Mouse (Mus musculus): ENCODE measurements at regions not wholly inside any gene's neighbourhood (a gene's known extent, or its start where the extent isn't known, plus 50 kb on each side); places are given as distances from the start of the nearest gene placed in this dataset.
A peak's percentile ranks its signal among the peaks of the same experiment; 100 is the strongest.

DNA sequence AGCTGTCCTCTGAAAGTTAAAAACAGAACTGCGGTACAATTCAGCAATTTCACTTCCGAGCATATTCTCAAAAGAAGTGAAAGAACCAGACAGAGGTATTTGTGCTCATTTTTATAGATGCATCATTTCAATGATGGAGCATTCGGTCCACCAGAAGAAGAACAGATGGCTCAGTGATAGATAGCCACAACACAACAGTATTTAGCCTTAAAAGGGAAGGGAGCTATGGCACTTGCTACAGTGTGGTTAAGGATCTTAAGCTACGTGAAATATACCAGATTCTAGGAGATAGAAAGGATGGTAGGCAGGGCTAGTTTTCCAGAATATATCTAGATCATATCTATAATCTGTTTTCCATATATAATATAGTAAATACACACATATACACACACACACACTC lies 77.5 kb upstream of the Gadd45a start:
- no peak for DNase-seq (ENCODE audit: low read depth, low spot score)

DNA sequence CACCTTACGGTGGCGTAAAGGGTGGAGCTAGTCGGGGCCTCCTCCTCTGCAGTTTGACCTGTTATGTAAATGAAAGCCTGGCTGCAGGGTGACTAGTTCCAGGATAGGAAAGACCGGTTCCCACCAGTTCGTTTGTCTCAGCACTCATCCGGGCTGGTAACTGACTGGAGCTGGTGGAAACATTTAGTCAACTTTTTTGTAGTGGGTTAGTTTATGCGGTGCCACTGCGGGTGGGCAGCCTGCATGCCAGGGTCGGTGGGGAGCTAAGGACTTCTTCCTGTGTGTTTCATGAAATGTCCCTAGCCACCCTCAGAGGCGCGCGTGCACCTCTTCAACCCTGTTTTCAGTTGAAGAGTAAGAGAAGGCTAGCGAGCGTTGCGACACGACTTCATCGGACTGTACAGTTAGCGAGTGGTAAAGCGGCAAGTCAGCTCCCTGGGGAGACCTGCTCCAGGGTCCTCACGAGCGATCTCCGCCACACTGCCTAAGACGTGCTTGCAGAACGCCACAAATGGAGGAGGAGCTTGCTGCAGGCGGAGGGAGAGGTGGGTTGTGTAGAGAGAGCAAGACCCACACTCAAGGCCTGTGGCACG lies 76.5 kb upstream of the Gadd45a start:
- DNase-seq (ENCODE audit: low read depth, low spot score) = peak; percentile 76

DNA sequence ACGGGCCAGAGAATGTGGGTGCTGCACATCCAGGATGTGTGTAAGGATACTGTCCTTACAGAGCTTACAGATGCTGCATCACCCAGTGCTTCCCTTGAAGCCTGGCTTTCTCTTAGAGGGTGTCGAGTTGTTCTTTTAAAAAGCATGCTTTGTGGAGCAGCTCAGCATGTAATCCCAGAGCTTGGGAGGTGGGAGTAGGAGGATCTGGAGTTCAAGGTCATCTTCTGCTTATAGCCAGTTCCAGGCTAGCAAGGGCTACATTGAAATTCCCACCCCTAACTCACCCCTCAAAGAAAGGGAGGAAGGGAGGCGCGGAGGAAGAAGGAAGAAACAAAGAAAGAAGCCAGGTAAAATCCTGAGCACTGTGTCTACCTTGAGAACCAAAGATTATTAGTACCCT lies 76.0 kb upstream of the Gadd45a start:
- peak; percentile 46 for DNase-seq (ENCODE audit: low read depth, low spot score)

DNA sequence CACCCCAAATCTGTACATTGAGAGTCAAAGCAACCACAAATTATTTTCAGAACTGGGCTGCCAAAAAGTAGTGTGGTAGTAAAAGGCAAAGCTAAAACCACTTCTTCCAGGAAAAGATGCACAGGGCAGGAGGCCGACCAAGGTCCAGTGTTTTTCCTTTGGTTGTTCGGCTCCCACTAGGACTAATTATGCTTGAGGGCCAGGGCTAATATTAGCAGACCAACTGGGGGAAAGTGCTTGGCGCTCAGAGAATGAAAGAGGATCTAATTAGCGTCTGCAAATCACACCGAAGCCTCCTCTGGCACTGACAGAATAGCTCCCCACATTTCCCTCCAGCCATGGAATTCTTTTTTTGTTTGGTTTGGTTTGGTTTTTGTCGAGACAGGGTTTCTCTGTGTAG lies 75.1 kb upstream of the Gadd45a start:
- DNase-seq (ENCODE audit: low read depth, low spot score) = no peak

DNA sequence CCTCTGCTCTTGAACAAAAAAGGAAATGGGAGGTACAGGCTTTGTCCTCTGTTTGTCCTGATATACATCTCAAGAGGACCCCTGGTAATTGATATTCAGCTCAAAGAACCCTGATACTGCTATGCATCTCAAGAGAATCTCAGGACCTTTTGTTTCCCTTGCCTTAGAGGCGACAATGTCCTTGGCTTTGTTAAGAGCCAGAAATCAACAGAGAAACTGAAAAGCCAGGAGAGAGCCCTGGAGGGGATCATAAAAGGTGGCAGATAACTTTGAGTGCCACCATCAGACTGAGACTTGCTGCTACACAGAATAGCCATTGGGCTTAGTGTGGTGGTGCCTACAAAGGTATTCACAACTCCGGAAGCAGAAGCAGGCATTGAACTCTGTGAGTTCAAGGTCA lies 74.3 kb upstream of the Gadd45a start:
- DNase-seq (ENCODE audit: low read depth, low spot score) = no peak

DNA sequence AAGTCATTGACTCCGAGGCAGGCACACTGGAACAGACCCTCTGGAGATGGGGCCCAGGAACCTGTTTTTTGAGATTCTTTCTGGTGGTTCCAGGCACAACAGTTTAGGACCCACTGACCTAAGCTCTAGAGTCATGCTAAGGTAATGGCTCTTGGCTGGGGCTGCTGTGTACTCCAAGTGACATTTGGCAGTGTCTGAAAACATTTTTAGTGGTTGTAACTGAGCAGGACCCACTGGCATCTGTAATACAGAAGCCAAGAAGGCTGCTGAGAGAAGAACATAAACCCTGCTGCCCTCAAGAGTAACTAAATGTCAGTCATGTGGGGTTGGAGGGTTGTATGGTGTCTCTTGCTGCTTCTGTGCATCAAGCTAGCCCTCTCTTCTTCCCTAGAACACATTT lies 73.1 kb upstream of the Gadd45a start:
- no peak for DNase-seq (ENCODE audit: low read depth, low spot score)

DNA sequence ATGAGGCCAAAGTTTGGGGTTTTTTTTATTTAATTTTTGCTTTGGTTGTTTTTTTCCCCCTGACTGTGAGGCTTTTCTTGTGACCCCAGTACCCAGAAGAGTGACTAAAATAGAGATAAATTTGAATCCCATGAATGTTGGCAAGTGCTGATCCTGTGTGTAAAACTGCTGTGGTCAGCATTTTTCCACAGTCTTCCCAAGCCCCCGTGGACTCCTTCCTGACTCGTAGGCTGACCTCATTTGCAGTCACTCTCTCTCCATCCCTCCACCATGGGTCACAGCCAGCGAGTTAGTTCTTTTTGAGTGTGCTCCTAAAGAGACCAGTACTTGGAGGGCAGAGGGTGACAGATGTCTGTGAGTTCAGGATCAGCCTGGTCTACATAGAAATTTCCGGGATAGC lies 72.5 kb upstream of the Gadd45a start:
- no peak for DNase-seq (ENCODE audit: low read depth, low spot score)

DNA sequence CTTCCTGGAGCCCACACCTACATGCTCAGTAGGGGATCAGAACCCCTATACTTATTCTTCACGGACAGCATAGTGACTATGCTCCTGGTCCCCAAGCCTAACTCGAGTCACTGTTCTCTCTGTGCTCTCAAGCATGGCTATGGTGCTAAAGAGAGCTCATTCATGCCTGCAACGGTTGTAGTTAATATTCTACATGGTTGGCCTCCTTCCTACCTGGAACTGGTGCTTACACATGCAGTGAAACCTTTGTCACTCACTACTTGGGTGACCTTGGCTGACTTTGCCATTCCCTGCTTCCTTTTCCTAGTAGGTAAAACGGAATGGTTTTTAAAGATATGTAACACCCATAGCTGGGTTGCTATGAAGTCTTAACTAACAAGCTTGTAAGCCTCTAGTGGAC lies 70.3 kb upstream of the Gadd45a start:
- DNase-seq (ENCODE audit: low read depth, low spot score) = no peak

DNA sequence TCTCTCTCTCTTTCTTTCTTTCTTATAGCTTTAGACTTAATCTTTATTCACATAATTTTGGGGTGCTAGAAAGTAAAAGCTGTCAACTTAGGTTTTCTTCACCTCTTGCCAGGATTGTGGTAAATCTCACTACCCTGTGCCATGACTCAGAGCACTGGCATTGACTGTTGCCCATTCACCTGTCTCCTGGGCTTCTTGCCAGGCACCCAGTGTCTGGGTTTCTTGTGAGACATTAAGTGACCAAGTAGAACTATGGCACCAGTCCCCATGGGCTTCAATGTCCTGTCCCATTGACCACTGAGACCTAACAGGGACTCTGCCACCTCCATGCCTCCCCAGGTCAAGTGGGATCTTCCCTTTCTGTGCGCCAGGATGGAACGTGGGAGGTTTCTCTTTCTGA lies 69.2 kb upstream of the Gadd45a start:
- no peak for DNase-seq (ENCODE audit: low read depth, low spot score)

DNA sequence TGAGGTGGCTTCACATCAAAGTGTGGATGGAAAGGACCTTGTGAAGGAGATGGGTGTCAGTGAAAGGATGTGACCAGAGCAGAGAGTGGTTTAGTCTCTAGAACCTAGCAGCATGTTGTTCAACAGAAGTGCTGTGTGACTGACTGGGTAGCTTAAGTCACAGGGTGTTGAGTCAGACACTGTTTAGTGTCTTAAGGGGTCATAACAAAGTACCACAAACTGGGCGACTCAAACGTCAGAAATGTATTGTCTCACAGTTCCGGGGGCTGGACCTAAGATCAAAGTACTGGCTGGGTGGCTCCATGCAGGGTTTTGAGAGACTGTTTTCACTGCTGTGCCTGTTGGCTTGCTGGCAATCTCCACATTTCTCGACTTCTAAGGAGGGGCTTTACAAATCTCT lies 68.1 kb upstream of the Gadd45a start:
- no peak for DNase-seq (ENCODE audit: low read depth, low spot score)

DNA sequence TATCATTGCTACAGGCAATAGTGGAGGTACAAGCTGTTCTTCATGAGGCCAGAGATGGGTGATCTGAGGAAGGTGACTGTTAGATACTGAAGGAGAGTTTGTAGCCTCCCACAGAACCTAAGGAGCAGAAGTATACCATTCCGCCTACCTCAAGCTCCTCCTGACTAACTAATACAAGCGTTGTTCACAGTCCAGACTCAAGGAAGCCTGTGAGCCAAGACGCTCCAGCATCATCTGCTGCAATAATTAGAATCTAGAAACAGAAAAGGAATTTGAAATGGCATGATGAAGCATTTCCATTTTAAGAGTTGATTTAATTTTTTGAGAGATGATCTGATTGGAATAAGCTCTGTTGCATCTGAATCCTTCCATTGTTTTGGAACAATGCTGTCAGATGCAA lies 66.9 kb upstream of the Gadd45a start:
- DNase-seq (ENCODE audit: low read depth, low spot score) = no peak

DNA sequence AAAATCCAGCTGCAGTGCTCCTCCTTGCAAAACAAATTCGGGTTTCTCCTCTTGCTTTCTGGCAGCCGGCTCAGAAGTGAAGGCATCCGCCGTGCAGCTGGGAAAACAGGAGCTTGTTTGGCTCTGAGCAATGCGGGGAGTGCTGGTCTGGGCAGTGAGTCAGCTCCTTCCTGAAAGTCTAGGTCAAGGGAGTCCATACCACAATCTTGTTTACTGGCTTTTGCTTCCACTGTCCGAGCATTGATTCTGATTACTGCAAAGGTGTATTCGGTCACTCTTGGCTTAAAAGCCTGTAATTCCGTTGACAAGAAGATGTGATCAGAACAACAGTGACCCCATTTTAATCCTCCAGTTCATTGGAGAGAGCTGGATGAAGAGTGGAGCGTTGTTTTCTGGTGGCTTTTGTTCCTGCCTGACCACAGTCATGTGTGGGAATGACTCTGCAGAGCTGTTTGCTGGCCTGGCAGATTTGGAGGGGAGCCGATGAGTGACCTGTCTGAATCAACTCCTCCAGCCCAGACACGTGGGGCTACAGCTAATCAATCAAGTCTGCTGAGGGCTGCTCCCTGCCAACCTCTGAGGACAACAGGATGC lies 65.4 kb upstream of the Gadd45a start:
- no peak for DNase-seq (ENCODE audit: low read depth, low spot score)

DNA sequence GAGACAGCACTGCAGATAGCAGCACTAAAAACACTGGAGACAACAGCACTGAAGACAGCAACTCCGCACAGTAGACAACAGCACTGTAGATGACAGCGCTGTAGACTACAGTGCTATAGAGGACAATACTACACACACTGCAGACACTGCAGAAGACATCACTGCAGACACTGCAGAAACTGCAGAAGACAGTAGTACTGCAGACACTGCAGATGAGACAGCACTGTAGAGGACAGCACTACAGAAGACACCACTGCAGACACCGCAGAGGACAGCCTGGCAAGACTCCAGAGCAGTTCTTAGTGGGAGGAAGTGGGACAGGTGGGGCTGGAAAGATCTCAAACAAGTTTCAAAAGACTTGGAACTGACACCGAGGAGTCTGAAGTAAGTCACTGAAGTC lies 64.8 kb upstream of the Gadd45a start:
- no peak for DNase-seq (ENCODE audit: low read depth, low spot score)

DNA sequence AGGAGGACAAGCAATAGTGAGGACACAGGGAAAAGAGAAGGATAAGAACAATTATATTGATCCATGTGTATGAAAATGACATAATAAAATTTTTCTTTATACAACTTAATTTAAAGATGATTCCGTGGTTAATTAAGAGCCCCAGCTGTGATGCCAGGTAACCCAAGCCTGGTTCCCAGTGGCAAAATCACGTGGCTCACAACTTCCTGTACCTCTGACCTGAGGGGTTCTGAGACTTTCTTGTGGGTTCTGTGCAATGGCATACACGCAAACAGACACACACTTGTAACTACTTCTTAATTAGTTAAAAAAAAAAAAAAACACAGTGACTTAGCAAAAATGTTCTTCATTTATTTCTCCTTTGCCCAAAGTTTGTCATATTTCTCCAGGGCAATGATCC lies 57.2 kb upstream of the Gadd45a start:
- no peak for DNase-seq (ENCODE audit: low read depth, low spot score)

DNA sequence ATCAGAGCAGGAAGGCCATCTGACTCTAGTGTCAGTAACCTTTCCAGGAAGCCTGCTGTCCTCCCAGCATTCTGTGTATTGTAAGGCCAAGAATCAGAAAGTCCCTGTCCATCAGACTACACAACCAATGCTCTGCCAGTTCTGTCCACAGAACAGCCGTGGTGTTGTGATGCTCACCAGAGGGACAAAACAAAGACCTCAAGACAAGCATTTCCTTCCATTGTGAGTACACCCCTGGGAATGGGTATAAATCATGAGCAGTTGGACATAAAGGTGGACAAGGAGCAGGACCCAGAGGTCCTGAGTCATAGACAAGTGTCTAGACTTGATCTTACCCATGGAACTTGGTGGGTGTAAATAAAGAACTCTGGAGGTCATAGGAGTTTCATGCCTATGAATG lies 55.9 kb upstream of the Gadd45a start:
- no peak for DNase-seq (ENCODE audit: low read depth, low spot score)

DNA sequence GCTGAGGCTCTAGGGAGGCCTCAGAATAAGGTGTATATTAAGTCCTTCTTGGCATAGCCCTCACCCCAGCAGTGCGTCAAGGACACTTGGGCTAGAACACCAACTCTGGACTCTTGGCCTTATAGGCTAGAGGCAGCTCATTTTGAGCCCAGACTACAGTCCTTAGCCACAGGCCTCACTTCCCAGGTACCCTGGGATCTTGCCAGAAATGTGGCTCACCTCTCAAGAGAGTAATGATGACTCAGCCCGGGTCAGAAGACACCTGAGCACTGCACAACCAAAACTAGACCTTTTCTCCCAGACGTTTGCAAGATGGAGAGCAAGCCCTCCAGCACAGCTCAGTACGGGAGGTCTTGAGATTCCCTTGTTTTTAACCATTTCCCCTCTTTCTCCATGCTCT lies 52.9 kb upstream of the Gadd45a start:
- no peak for DNase-seq (ENCODE audit: low read depth, low spot score)

DNA sequence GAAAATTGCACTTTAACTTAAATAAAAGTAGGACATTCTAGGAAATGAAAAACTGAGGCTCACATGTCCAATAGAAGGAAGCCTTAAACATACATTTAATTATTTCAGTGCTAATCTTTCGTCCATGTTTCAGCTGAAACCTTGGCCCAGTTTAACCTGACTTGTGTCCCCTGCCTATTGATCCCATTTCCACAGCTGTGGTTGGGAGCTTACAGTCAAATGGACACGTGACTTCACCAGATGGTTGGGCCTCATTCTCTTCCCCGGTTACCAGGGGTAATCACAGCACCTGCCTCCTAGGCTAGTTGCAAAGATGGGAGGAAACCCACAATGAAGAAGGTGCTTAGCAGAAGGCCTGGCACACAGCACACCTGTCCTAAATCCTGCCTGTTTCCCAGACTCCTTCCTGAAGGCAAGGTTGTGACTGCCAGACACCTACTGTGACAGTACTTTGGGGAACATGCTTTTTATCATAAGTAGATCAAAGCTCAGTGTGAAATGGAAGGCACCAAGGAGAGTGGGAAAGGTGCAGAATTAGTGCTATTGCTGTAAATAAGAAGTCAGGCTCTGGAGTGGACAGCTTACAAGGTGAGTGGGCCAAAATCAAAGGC lies 52.4 kb upstream of the Gadd45a start:
- DNase-seq (ENCODE audit: low read depth, low spot score) = no peak

DNA sequence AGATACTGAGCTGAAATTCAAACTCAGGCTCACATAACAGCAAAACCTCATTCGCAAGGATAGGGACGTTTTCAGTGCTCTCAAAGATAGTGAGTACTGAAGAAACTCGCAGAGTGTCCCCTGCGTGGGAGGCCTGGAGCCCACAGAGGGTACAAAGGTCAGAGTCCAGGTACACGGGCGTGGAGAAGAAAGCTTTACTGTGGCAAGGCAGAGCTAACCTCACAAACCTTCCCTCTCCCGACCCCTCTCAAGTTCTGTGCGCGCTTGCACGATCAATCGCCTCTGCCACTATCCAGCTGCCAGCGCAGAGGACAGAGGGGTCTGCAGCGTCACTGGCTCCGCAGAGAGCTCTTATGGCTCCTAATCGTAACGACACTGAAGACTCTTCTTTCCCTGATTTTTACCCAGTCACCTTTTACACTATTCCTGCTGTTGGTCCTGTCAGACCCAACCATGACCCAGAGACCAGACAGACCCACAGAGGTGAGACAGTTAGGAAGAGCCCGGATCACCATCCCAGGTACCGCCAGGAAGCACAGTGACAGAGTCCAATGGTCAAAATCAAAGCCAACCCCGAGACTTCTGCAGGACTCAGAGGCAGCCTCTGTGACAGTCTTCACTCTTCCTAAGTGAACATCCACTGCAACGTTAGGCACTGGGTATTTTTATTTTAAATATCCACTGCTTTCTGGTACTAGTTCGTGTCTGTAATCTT lies 51.6 kb upstream of the Gadd45a start:
- no peak for DNase-seq (ENCODE audit: low read depth, low spot score)

DNA sequence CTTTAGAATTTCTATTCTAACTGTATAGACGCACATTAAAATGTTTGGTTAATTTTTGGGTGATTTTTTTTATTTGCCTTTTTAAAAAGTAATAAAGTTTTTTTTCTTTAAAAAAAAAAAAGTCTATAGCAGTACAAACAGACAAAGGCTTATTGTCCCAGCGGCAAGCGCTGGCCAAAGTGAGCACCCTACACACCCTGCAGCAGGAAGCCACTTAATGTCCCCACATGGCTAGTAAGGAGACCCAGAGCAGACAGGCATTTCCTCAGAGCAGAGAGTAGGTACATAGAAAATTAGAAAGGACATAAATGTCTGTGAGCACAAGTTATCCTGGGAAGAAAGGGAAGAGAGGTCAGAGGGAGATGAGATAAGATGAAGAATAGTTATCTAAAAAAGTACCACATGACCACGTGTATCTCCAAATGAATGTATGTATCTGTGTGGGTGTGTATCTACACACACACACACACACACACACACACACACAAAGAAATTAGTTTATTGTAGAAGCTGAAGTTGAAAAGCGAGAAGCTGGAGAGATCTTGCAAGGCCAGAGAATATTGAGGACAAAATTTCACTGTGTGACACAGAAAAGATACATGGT lies 50.7 kb upstream of the Gadd45a start:
- DNase-seq (ENCODE audit: low read depth, low spot score) = no peak

DNA sequence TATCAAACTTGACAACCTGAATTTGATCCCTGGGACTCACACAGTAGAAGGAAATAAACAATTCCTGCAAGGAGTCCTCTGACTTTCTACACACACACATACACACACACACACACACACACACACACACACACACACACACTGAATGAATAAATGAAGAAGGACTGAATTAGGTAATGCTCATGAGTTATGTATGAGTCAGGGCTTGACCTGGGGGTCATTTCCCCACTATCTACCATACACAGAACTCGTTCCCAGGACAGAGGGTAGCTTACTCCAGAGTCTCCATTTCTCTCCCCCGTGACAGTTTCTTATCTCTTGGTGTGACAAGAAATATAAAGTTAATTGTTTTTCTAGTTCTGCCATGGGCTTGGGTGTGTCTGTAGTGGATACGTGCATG lies 50.1 kb upstream of the Gadd45a start:
- no peak for DNase-seq (ENCODE audit: low read depth, low spot score)

Measured in WW6 (cell line).